Mouse (Mus musculus): ENCODE results near the gene Prrx2. TPM values are rescaled to one million over a fixed set of nuclear protein-coding genes. Genes with fewer than 3 reads are reported as not detected.

Gene Prrx2
- total and polyA plus RNA-seq, 2 experiments from 2014 or later: 5.6 to 6.7 TPM

DNA sequence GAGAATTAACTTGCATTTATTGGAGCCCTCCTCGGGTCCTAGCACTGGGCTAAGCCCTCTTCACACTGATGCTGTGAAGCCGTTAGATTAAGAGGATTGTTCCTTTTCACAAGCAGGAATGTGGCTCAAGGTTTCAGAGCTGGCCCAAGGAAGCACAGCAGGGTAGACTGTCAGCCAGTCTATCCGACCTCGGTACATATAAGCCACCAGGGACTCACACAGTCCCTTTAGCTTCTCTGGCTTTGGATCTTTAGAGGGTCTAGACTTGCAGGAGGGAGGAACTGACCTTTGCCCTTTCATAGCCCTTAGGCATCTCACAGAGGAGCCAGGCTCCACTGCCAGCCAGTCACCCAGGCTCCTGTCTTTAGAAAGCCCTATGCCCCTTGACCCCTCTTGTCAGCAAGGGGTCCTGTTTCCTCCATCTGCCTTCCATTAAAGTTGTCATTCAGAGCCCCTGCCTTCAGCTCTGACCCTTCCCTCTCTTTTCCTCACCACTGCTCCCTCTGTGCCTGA is 4.4 kb upstream of the Prrx2 start, which contains the start of gene Asb6:
TSS of gene Asb6 (minus strand) at position 51 of the 513 bp plus-strand sequence.
- TF ChIP-seq CTCF (IDR thresholded peaks at IDR 0.05; ENCODE audit: low read depth): no peak
- Histone ChIP-seq H3K4me2 (ENCODE audit: low read depth, low read length) (no peak within 1 kb of the TSS), H3K27ac (no peak within 1 kb of the TSS), H3K9me3 (ENCODE audit: low read length) (no peaks in the 10 kb centered on the region), H3K9ac (replicated peaks; ENCODE audit: low read length) (no peak within 1 kb of the TSS), H3K4me1 (ENCODE audit: insufficient read depth, low read length) (0 out of 2 replicates have a peak, but pooled peaks cover 6% of the 10 kb centered on the region), H3K27me3 (ENCODE audit: insufficient read depth, low read length) (no peaks in the 10 kb centered on the region), H3K4me3 (ENCODE audit: low read length) (no peak within 1 kb of the TSS), H3K36me3 (ENCODE audit: insufficient read depth, low read length) (peaks cover 6% of the 10 kb centered on the region)
- ATAC-seq: no peak
- no peak for DNase-seq (ENCODE audit: low spot score)
- WGBS: 16% methylated on average over 4 of the region's 4 CpGs

DNA sequence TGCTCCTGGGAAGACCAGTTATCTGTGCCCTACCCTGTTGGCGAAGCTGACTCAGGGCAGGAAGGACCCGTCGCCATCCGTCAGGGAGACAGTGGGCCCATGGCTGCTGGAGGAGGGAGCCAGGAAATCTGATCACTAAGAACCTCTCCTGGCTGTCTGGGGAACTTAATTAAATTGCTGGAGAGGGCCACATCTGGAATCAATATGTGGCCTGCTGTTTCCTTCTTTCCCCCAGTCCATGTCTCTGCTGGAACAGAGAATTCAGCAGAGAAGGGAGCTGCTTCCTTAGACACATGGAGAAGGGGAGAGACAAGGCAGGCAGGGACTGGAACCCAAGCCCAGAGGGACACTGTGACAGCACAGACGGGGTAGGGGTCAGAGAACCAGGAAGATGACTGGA is 1.1 kb upstream of the Prrx2 start:
- Histone ChIP-seq H3K27ac (no peak overlapping the region), H3K9ac (replicated peaks; ENCODE audit: low read length) (no peak overlapping the region), H3K4me2 (ENCODE audit: low read depth, low read length) (no peak overlapping the region), H3K4me3 (ENCODE audit: low read length) (no peak overlapping the region), H3K27me3 (ENCODE audit: insufficient read depth, low read length) (no peaks in the 10 kb centered on the region), H3K36me3 (ENCODE audit: insufficient read depth, low read length) (no peaks in the 10 kb centered on the region), H3K9me3 (ENCODE audit: low read length) (no peaks in the 10 kb centered on the region), H3K4me1 (ENCODE audit: insufficient read depth, low read length) (no peaks in the 10 kb centered on the region)
- ATAC-seq (no peak), DNase-seq (ENCODE audit: low spot score) (no peak)
- 64% methylated on average over 5 of the region's 5 CpGs for WGBS
- no peak for TF ChIP-seq CTCF (IDR thresholded peaks at IDR 0.05; ENCODE audit: low read depth)

DNA sequence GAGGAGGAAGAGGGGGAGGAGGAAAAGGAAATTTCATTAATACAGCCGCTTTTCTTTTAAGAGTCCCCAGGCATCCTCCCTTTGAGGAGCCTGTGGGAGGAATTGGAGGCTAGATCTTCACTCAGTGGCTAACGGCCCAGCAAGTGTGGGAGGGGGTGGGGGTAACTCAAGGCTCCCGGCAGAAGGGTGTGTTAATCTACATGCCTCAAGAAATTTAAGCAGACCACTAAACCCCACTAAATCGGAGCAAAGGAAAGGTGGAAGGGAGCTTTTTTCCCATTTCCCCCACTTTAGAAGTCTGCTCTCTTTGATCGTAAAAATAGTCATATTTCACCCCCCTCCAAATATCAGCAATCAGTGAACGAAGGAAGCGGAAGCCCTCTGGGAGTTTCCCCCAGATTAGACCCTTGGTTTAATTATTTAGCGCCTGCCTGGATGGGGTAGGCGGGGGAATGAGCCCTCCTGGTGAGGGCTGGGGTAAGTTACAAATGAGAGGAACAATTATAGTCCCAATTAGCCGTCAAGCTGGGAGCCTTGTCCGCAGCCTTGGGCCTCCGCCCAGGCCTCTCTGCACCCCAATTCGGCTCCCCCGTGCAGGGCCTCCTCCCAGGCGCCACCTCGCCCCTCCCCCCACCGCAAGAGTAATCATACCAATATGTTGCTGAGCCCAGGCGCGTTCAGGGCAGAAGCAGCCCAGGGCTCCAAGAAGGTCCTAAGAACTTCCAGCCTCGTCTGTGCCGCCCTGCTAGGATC is 1.6 kb downstream of the Prrx2 start:
- H3K27me3 ChIP-seq (ENCODE audit: insufficient read depth, low read length): no peaks in the 10 kb centered on the region
- no peaks in the 10 kb centered on the region for H3K9me3 ChIP-seq (ENCODE audit: low read length)
- 13% methylated on average over 21 of the region's 21 CpGs for WGBS
- no peak overlapping the region for H3K9ac ChIP-seq (replicated peaks; ENCODE audit: low read length)
- no peak for TF ChIP-seq CTCF (IDR thresholded peaks at IDR 0.05; ENCODE audit: low read depth)
- no peak overlapping the region for H3K4me3 ChIP-seq (ENCODE audit: low read length)
- no peak overlapping the region for H3K4me2 ChIP-seq (ENCODE audit: low read depth, low read length)
- no peak overlapping the region for H3K27ac ChIP-seq
- H3K4me1 ChIP-seq (ENCODE audit: insufficient read depth, low read length): no peaks in the 10 kb centered on the region
- H3K36me3 ChIP-seq (ENCODE audit: insufficient read depth, low read length): no peaks in the 10 kb centered on the region
- no peak for ATAC-seq
- DNase-seq (ENCODE audit: low spot score): no peak

DNA sequence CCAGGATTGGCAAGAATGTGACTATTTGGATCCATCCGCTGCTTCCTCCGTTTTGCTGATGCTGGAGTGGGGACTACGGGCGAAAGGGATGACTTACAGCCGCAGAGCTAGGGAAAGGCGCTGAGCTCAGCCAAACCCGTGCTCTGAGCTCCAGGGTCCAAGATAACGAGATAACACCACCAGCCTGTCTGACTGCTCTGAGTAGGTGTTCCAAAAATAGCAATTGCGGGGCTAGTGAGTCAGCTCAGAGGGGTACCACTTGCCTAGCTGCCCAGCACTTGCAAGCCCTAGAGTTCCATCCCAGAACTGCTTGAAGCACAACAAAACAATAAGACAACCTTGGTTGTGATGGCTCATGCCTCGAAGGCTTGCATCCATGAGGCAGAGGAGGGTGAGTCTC is 7.8 kb downstream of the Prrx2 start:
- Histone ChIP-seq H3K4me2 (ENCODE audit: low read depth, low read length) (no peak overlapping the region), H3K9ac (replicated peaks; ENCODE audit: low read length) (no peak overlapping the region), H3K27ac (no peak overlapping the region), H3K36me3 (ENCODE audit: insufficient read depth, low read length) (no peaks in the 10 kb centered on the region), H3K27me3 (ENCODE audit: insufficient read depth, low read length) (peaks cover 15% of the 10 kb centered on the region), H3K4me1 (ENCODE audit: insufficient read depth, low read length) (0 out of 2 replicates have a peak, but pooled peaks cover 2% of the 10 kb centered on the region), H3K9me3 (ENCODE audit: low read length) (no peaks in the 10 kb centered on the region), H3K4me3 (ENCODE audit: low read length) (no peak overlapping the region)
- ATAC-seq (no peak), DNase-seq (ENCODE audit: low spot score) (no peak)
- TF ChIP-seq CTCF (IDR thresholded peaks at IDR 0.05; ENCODE audit: low read depth): no peak
- WGBS: 62% methylated on average over 10 of the region's 10 CpGs

DNA sequence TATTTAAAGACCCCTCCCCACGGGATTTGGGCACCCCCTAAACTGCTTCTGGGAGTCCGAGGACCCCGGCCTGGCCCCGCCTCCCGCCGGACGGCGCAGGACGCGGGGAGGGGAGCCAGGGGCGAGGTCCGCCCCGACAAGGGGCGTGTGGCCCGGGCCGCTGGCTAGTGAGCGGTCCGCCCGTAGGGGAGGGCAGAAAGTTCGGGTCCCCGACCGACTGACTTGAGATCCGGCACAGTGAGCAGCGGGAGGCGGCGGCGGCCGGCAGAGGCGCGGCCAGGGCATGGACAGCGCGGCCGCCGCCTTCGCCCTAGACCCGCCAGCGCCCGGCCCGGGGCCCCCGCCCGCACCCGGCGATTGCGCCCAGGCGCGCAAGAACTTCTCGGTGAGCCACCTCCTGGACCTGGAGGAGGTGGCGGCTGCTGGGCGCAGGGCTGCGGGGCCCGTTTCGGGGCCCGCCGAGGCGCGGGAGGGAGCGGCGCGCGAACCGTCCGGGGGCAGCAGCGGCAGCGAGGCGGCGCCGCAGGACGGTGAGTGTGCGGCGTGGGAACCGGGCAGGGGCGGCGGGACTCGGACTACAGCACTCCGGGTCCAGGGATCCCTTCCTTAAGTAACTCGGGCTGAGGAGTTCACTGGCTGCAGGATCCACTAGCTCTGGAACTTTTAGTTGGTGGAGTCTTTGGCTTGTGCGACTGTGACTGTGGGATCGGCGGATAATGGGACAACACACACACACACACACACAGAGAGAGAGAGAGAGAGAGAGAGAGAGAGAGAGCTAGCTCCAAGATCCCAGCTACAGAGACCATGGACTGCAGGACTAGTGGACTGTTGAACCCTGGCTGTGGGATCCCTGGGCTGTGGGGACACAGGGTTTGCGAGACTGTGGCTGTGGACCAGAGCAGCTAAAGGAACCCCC is 10.6 kb downstream of the Prrx2 start:
- DNase-seq (ENCODE audit: low spot score): no peak

DNA sequence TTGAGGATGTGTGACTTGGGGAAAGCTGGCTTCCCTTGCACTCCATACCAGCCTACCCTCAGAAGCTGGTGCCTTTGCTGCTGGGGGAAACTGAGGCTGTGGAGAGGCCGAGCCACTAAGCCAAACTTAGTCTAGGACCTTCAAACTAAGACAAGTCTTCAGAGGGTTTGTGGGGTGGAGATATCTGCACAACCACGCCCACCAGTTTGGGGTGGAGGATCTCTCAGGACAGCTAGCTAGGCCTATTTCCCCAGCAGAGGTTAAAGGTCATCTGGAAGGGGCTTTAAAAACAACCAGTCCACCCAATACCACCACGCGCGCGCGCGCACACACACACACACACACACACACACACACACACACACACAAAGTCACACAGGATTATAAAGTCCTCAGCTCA is 11.5 kb downstream of the Prrx2 start:
- DNase-seq (ENCODE audit: low spot score) (no peak), ATAC-seq (no peak)
- TF ChIP-seq CTCF (IDR thresholded peaks at IDR 0.05; ENCODE audit: low read depth): no peak
- H3K27me3 ChIP-seq (ENCODE audit: insufficient read depth, low read length): peaks cover 15% of the 10 kb centered on the region
- H3K27ac ChIP-seq: no peak overlapping the region
- H3K9me3 ChIP-seq (ENCODE audit: low read length): no peaks in the 10 kb centered on the region
- WGBS: 81% methylated on average over 8 of the region's 8 CpGs
- H3K4me2 ChIP-seq (ENCODE audit: low read depth, low read length): peak overlapping the region; percentile 77; the same call in 1 of the 2 replicates
- H3K36me3 ChIP-seq (ENCODE audit: insufficient read depth, low read length): no peaks in the 10 kb centered on the region
- H3K4me3 ChIP-seq (ENCODE audit: low read length): no peak overlapping the region
- no peak overlapping the region for H3K9ac ChIP-seq (replicated peaks; ENCODE audit: low read length)
- 0 out of 2 replicates have a peak, but pooled peaks cover 2% of the 10 kb centered on the region for H3K4me1 ChIP-seq (ENCODE audit: insufficient read depth, low read length)

More for the DNA sequence above, 10.6 kb downstream of the Prrx2 start:
- Histone ChIP-seq H3K4me1 (ENCODE audit: insufficient read depth, low read length) (0 out of 2 replicates have a peak, but pooled peaks cover 2% of the 10 kb centered on the region), H3K27me3 (ENCODE audit: insufficient read depth, low read length) (peaks cover 15% of the 10 kb centered on the region), H3K4me3 (ENCODE audit: low read length) (peak overlapping the region; percentile 42), H3K9ac (replicated peaks; ENCODE audit: low read length) (peak overlapping the region; percentile 49), H3K9me3 (ENCODE audit: low read length) (no peaks in the 10 kb centered on the region), H3K36me3 (ENCODE audit: insufficient read depth, low read length) (no peaks in the 10 kb centered on the region), H3K27ac (no peak overlapping the region), H3K4me2 (ENCODE audit: low read depth, low read length) (peak overlapping the region; percentile 77)
- no peak for TF ChIP-seq CTCF (IDR thresholded peaks at IDR 0.05; ENCODE audit: low read depth)
- ATAC-seq: peak; percentile 38; the same call in 1 of the 2 replicates
- 1% methylated on average over 76 of the region's 80 CpGs for WGBS

Data from hindbrain, postnatal 0 days (tissue).